Mouse (Mus musculus): ENCODE results near the gene Tead1. TPM values are rescaled to one million over a fixed set of nuclear protein-coding genes. Genes with fewer than 3 reads are reported as not detected.

The Tead1 gene
- total and polyA plus RNA-seq, 2 experiments from 2014 or later: 20.8 to 63.9 TPM

GRCm38 (mm10) chr7:112954351-112955102 lies 275.4 kb downstream of the Tead1 start:
- peaks cover 8% of the 10 kb centered on the region; the same call in 1 of the 2 replicates for H3K4me1 ChIP-seq (ENCODE audit: control insufficient read depth, insufficient read depth)
- H3K36me3 ChIP-seq (replicated peaks; ENCODE audit: control insufficient read depth, insufficient read depth, low read length): no peaks in the 10 kb centered on the region
- peak overlapping the region; percentile 31 for H3K9ac ChIP-seq (replicated peaks; ENCODE audit: low read depth, low read length)
- no peak overlapping the region for H3K27ac ChIP-seq (ENCODE audit: low read depth)
- TF ChIP-seq CTCF (IDR thresholded peaks at IDR 0.05; ENCODE audit: low read depth): no peak
- no peak for TF ChIP-seq EP300 (IDR thresholded peaks at IDR 0.05; ENCODE audit: low read depth)
- H3K27me3 ChIP-seq (ENCODE audit: control insufficient read depth, insufficient read depth, low read length): peaks cover 27% of the 10 kb centered on the region
- no peaks in the 10 kb centered on the region for H3K9me3 ChIP-seq (replicated peaks; ENCODE audit: control insufficient read depth, low read length)
- ATAC-seq (ENCODE audit: insufficient read depth, low read depth): peak; percentile 24; the same call in 1 of the 2 replicates
- peak overlapping the region; percentile 52 for H3K4me3 ChIP-seq (ENCODE audit: low read depth, low read length)
- H3K4me2 ChIP-seq (ENCODE audit: low read depth, low read length): peak overlapping the region; percentile 74
- WGBS: under 1% methylated on average over 79 of the region's 82 CpGs
- no peak for DNase-seq (ENCODE audit: low spot score)

GRCm38 (mm10) chr7:112955103-112955827 lies 276.1 kb downstream of the Tead1 start:
- no peak for ATAC-seq (ENCODE audit: insufficient read depth, low read depth)
- H3K27me3 ChIP-seq (ENCODE audit: control insufficient read depth, insufficient read depth, low read length): peaks cover 27% of the 10 kb centered on the region
- H3K4me3 ChIP-seq (ENCODE audit: low read depth, low read length): peak overlapping the region; percentile 52
- no peaks in the 10 kb centered on the region for H3K9me3 ChIP-seq (replicated peaks; ENCODE audit: control insufficient read depth, low read length)
- no peak for TF ChIP-seq EP300 (IDR thresholded peaks at IDR 0.05; ENCODE audit: low read depth)
- TF ChIP-seq CTCF (IDR thresholded peaks at IDR 0.05; ENCODE audit: low read depth): peak; percentile 19; the same call in 1 of the 2 replicates
- no peaks in the 10 kb centered on the region for H3K36me3 ChIP-seq (replicated peaks; ENCODE audit: control insufficient read depth, insufficient read depth, low read length)
- peak overlapping the region; percentile 74 for H3K4me2 ChIP-seq (ENCODE audit: low read depth, low read length)
- H3K9ac ChIP-seq (replicated peaks; ENCODE audit: low read depth, low read length): peak overlapping the region; percentile 31; the same call in 1 of the 2 replicates
- DNase-seq (ENCODE audit: low spot score): no peak
- peaks cover 8% of the 10 kb centered on the region; the same call in 1 of the 2 replicates for H3K4me1 ChIP-seq (ENCODE audit: control insufficient read depth, insufficient read depth)
- WGBS: 9% methylated on average over 40 of the region's 40 CpGs
- H3K27ac ChIP-seq (ENCODE audit: low read depth): no peak overlapping the region

GRCm38 (mm10) chr7:112955955-112956354 lies 276.8 kb downstream of the Tead1 start:
- WGBS: 44% methylated on average over 3 of the region's 3 CpGs
- H3K36me3 ChIP-seq (replicated peaks; ENCODE audit: control insufficient read depth, insufficient read depth, low read length): no peaks in the 10 kb centered on the region
- DNase-seq (ENCODE audit: low spot score): no peak
- H3K9me3 ChIP-seq (replicated peaks; ENCODE audit: control insufficient read depth, low read length): no peaks in the 10 kb centered on the region
- no peak overlapping the region for H3K27ac ChIP-seq (ENCODE audit: low read depth)
- H3K4me2 ChIP-seq (ENCODE audit: low read depth, low read length): 0 out of 2 replicates have a peak overlapping the region, but pooled peaks have one; percentile 0
- H3K4me1 ChIP-seq (ENCODE audit: control insufficient read depth, insufficient read depth): peaks cover 8% of the 10 kb centered on the region; the same call in 1 of the 2 replicates
- TF ChIP-seq EP300 (IDR thresholded peaks at IDR 0.05; ENCODE audit: low read depth) (no peak), CTCF (IDR thresholded peaks at IDR 0.05; ENCODE audit: low read depth) (0 out of 2 replicates have a peak, but pooled peaks have one; percentile 15)
- no peak for ATAC-seq (ENCODE audit: insufficient read depth, low read depth)
- peaks cover 27% of the 10 kb centered on the region for H3K27me3 ChIP-seq (ENCODE audit: control insufficient read depth, insufficient read depth, low read length)
- H3K9ac ChIP-seq (replicated peaks; ENCODE audit: low read depth, low read length): no peak overlapping the region
- H3K4me3 ChIP-seq (ENCODE audit: low read depth, low read length): peak overlapping the region; percentile 52

Small RNA genes within 50 kb of the gene (microRNA-seq; reads per million reads assigned to microRNA genes)
- gene Gm44462: not detected
